Mouse (Mus musculus): ENCODE measurements around the gene Chd1l. TPM values are rescaled to one million over a fixed set of nuclear protein-coding genes. Genes with fewer than 3 reads are reported as not detected.

Chd1l gene
- total and polyA plus RNA-seq, 3 experiments, result 7.0 to 26.9 (median 16.3) TPM

DNA sequence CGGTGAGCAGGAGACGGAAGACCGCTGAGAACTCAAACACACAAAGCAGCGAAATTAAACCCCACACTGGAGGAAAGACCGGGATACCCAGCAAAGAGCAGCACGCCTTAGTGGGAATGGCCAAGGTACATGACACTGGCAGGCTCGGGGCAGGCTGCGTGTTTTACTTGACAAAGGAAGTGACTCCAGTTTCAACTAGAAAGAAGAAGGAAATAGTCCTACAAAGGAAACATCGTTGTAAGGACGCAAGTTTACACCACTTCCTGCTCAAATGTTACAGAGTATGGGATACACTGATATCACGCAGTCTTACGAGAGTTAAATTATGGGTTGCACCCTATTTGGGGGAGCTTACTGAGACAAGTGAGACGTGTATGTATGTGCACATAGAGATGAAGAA is 15.9 kb downstream of the Chd1l start:
- H3K27me3 ChIP-seq (ENCODE audit: insufficient read depth, low read length), result no peaks in the 10 kb centered on the region
- no peaks in the 10 kb centered on the region for H3K4me1 ChIP-seq (ENCODE audit: insufficient read depth, low read depth, low read length)
- H3K4me3 ChIP-seq (ENCODE audit: low read depth, low read length), result no peak overlapping the region
- TF ChIP-seq GATA2 (IDR thresholded peaks at IDR 0.05; ENCODE audit: borderline replicate concordance, low read depth, low read length), result no peak
- TF ChIP-seq POLR2AphosphoS5 (IDR thresholded peaks at IDR 0.05; ENCODE audit: insufficient replicate concordance, low read depth, low read length), result no peak
- TF ChIP-seq TAL1 (conservative IDR thresholded peaks at IDR 0.05; ENCODE audit: low read depth, low read length), result no peak
- TF ChIP-seq CTCF (IDR thresholded peaks at IDR 0.05; ENCODE audit: low read depth, low read length), result no peak
- TF ChIP-seq GATA1 (IDR thresholded peaks at IDR 0.05; ENCODE audit: borderline replicate concordance, low read length), result no peak
- H3K9me3 ChIP-seq (replicated peaks), result no peaks in the 10 kb centered on the region
- DNase-seq (ENCODE audit: low spot score) (no peak), ATAC-seq (ENCODE audit: extremely low read depth, insufficient number of reproducible peaks, low FRiP score, poor library complexity, severe bottlenecking) (no peak)
- peaks cover 95% of the 10 kb centered on the region for H3K36me3 ChIP-seq (replicated peaks)

DNA sequence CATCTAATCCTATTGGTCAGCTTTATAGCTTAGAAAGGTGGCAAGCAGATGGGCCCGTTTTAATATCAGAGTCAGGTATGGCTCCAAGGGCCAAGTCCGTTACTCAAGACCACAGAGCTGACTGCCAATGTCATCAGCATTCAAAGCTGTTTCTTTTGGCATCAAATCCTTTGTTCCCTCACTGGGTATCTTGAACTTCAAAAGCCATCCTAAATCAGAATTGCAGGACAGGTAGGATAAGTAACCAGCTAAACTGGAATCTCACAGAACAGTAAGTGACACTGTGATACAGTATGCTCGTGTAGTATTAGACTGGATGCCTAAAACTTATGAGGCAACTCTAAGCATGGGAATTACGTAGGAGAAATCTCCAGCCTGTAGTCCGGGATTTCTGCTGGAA is 16.9 kb downstream of the Chd1l start:
- Histone ChIP-seq H3K9me3 (replicated peaks) (no peaks in the 10 kb centered on the region), H3K36me3 (replicated peaks) (peaks cover 95% of the 10 kb centered on the region), H3K4me3 (ENCODE audit: low read depth, low read length) (no peak overlapping the region), H3K27me3 (ENCODE audit: insufficient read depth, low read length) (no peaks in the 10 kb centered on the region), H3K4me1 (ENCODE audit: insufficient read depth, low read depth, low read length) (no peaks in the 10 kb centered on the region)
- TF ChIP-seq GATA2 (IDR thresholded peaks at IDR 0.05; ENCODE audit: borderline replicate concordance, low read depth, low read length) (no peak), POLR2AphosphoS5 (IDR thresholded peaks at IDR 0.05; ENCODE audit: insufficient replicate concordance, low read depth, low read length) (no peak), GATA1 (IDR thresholded peaks at IDR 0.05; ENCODE audit: borderline replicate concordance, low read length) (no peak), CTCF (IDR thresholded peaks at IDR 0.05; ENCODE audit: low read depth, low read length) (no peak)
- DNase-seq (ENCODE audit: low spot score) (no peak), ATAC-seq (ENCODE audit: extremely low read depth, insufficient number of reproducible peaks, low FRiP score, poor library complexity, severe bottlenecking) (no peak)

DNA sequence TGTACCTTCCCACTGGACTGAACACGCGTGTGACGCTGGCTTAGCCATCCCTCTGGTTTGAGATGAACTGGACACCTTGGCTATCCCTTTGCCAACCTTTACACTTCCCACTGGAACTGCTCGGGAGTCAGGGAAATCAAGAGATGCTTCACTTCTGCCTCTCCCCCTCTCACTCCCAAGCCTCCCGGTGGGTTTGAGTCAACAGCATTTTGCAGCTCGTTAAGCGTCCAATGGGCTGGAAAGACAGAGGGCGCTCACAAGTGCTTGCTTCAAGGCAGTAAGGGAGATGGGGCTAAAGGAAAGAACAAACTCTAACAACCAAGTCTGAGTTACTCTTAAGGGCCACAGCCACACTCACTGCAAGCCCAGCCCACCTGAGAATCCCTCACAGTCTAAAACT is 19.3 kb downstream of the Chd1l start:
- no peak for ATAC-seq (ENCODE audit: extremely low read depth, insufficient number of reproducible peaks, low FRiP score, poor library complexity, severe bottlenecking)
- Histone ChIP-seq H3K4me3 (ENCODE audit: low read depth, low read length) (no peak overlapping the region), H3K36me3 (replicated peaks) (peaks cover 93% of the 10 kb centered on the region)

DNA sequence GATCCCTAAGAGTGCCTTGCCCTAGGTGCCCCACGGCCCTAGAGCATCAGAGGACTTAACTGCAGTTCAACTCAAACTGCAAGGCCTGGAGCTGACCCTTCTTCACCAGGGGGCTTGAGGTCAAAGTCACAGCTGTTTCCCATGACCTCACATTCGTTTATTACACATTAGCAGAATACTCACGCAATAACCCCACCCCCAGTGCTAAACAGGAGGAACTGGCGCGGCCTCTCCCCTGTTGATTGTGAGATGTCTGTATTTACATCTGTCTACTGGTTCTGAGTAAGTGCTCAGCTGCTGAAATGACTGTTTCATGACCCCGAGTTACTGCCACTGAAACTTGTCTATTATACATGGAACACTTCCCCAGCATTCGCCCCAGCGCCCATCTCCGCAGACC is 22.3 kb downstream of the Chd1l start:
- Histone ChIP-seq H3K4me1 (ENCODE audit: insufficient read depth, low read depth, low read length) (no peaks in the 10 kb centered on the region), H3K9me3 (replicated peaks) (no peaks in the 10 kb centered on the region), H3K27me3 (ENCODE audit: insufficient read depth, low read length) (no peaks in the 10 kb centered on the region), H3K4me3 (ENCODE audit: low read depth, low read length) (no peak overlapping the region), H3K36me3 (replicated peaks) (peaks cover 93% of the 10 kb centered on the region)
- DNase-seq (ENCODE audit: low spot score) (no peak), ATAC-seq (ENCODE audit: extremely low read depth, insufficient number of reproducible peaks, low FRiP score, poor library complexity, severe bottlenecking) (no peak)
- TF ChIP-seq TAL1 (conservative IDR thresholded peaks at IDR 0.05; ENCODE audit: low read depth, low read length), result no peak
- no peak for TF ChIP-seq POLR2AphosphoS5 (IDR thresholded peaks at IDR 0.05; ENCODE audit: insufficient replicate concordance, low read depth, low read length)
- no peak for TF ChIP-seq CTCF (IDR thresholded peaks at IDR 0.05; ENCODE audit: low read depth, low read length)

More for the DNA sequence above, 19.3 kb downstream of the Chd1l start:
- no peak for TF ChIP-seq TAL1 (conservative IDR thresholded peaks at IDR 0.05; ENCODE audit: low read depth, low read length)
- no peak for TF ChIP-seq GATA2 (IDR thresholded peaks at IDR 0.05; ENCODE audit: borderline replicate concordance, low read depth, low read length)
- TF ChIP-seq POLR2AphosphoS5 (IDR thresholded peaks at IDR 0.05; ENCODE audit: insufficient replicate concordance, low read depth, low read length), result no peak
- no peaks in the 10 kb centered on the region for H3K9me3 ChIP-seq (replicated peaks)
- no peaks in the 10 kb centered on the region for H3K4me1 ChIP-seq (ENCODE audit: insufficient read depth, low read depth, low read length)
- H3K27me3 ChIP-seq (ENCODE audit: insufficient read depth, low read length), result no peaks in the 10 kb centered on the region
- DNase-seq (ENCODE audit: low spot score), result no peak

DNA sequence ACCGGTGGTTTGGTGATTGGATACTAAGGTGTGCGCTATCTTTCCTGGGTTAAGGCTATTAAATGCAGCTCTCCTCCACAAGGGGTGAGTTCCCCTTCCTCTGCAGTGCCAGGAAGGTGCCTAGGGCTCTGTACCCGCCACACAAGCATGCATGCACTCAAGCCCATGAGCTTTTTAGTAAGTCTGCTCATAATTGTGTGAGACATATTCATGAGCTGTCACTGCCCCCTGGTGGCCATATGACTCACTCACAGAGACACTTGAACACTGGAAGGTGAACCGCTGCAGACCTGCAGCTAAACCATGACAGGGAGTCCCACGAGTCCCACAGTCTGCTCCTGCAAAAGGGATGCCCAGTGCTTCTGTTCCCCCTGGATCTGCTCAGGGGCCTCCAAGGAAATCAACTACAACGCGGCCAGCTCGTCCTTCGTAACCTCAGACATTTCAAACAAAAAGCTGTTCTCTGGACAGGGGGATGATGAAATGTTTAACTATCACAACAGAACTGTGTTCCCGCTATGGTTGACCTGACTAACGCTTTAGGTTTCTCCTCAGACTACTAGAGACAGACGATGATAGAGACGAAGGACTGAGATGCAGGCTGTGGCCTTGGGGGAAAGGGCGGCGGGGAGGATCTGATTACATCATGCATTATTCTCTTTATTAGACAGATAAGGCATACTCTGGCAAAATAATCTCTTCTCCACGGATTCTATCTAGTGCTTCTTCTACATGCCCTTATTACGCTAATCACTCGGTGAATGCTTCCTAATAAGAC is 24.4 kb downstream of the Chd1l start:
- DNase-seq (ENCODE audit: low spot score) (peak; percentile 19), ATAC-seq (ENCODE audit: extremely low read depth, insufficient number of reproducible peaks, low FRiP score, poor library complexity, severe bottlenecking) (peak; percentile 70)
- Histone ChIP-seq H3K4me1 (ENCODE audit: insufficient read depth, low read depth, low read length) (no peaks in the 10 kb centered on the region), H3K4me3 (ENCODE audit: low read depth, low read length) (no peak overlapping the region), H3K36me3 (replicated peaks) (peaks cover 93% of the 10 kb centered on the region), H3K9me3 (replicated peaks) (peaks cover 3% of the 10 kb centered on the region), H3K27me3 (ENCODE audit: insufficient read depth, low read length) (no peaks in the 10 kb centered on the region)
- TF ChIP-seq GATA1 (IDR thresholded peaks at IDR 0.05; ENCODE audit: borderline replicate concordance, low read length), result no peak
- TF ChIP-seq CTCF (IDR thresholded peaks at IDR 0.05; ENCODE audit: low read depth, low read length), result peak; percentile 81
- TF ChIP-seq TAL1 (conservative IDR thresholded peaks at IDR 0.05; ENCODE audit: low read depth, low read length), result no peak
- TF ChIP-seq GATA2 (IDR thresholded peaks at IDR 0.05; ENCODE audit: borderline replicate concordance, low read depth, low read length), result no peak
- TF ChIP-seq POLR2AphosphoS5 (IDR thresholded peaks at IDR 0.05; ENCODE audit: insufficient replicate concordance, low read depth, low read length), result no peak

DNA sequence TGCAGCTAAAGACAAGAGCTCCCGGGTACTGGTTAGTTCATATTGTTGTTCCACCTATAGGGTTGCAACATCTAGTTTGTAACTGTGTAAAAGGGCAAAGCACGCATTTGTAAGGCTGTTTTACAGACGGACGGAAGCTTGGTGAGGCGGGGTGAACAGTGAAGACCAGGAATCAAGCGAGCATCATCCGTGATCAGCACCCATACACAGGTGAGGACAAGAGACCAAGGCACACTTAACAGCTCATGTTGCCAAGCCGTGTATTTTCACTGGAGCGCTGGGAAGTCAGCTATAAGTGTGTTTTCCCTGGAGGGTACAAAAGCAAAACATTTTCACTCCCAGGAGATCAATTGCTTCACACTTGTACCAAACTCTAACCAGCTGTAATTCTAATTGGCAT is 36.2 kb downstream of the Chd1l start:
- H3K4me3 ChIP-seq (ENCODE audit: low read depth, low read length), result no peak overlapping the region
- ATAC-seq (ENCODE audit: extremely low read depth, insufficient number of reproducible peaks, low FRiP score, poor library complexity, severe bottlenecking) (no peak), DNase-seq (ENCODE audit: low spot score) (no peak)
- TF ChIP-seq GATA1 (IDR thresholded peaks at IDR 0.05; ENCODE audit: borderline replicate concordance, low read length), result no peak
- no peak for TF ChIP-seq CTCF (IDR thresholded peaks at IDR 0.05; ENCODE audit: low read depth, low read length)
- no peak for TF ChIP-seq TAL1 (conservative IDR thresholded peaks at IDR 0.05; ENCODE audit: low read depth, low read length)
- no peak for TF ChIP-seq GATA2 (IDR thresholded peaks at IDR 0.05; ENCODE audit: borderline replicate concordance, low read depth, low read length)
- TF ChIP-seq POLR2AphosphoS5 (IDR thresholded peaks at IDR 0.05; ENCODE audit: insufficient replicate concordance, low read depth, low read length), result no peak
- peaks cover 94% of the 10 kb centered on the region for H3K36me3 ChIP-seq (replicated peaks)
- H3K4me1 ChIP-seq (ENCODE audit: insufficient read depth, low read depth, low read length), result no peaks in the 10 kb centered on the region
- H3K9me3 ChIP-seq (replicated peaks), result no peaks in the 10 kb centered on the region
- H3K27me3 ChIP-seq (ENCODE audit: insufficient read depth, low read length), result no peaks in the 10 kb centered on the region
